Mouse (Mus musculus): ENCODE measurements around the gene Nos3.

- TF ChIP-seq TAL1 (IDR thresholded peaks at IDR 0.05; ENCODE audit: low read length) (no peak), GATA1 (IDR thresholded peaks at IDR 0.05; ENCODE audit: low read length) (no peak)
Measured at GRCm38 (mm10) chr5:24409466-24409865, 44.9 kb downstream of the Nos3 start.

Data from erythroblast, embryonic 14.5 days (primary cell).